Mouse (Mus musculus): ENCODE data around the gene Aspdh. TPM values are rescaled to one million over a fixed set of nuclear protein-coding genes. Genes with fewer than 3 reads are reported as not detected.
A peak's percentile ranks its signal among the peaks of the same experiment; 100 is the strongest.

Aspdh gene
- total and polyA plus RNA-seq, 2 experiments from 2014 or later: 3.1 to 15.5 TPM

- no peaks in the 10 kb centered on the region for H3K9me3 ChIP-seq (ENCODE audit: low read length)
- no peak overlapping the region for H3K9ac ChIP-seq (replicated peaks; ENCODE audit: low read length)
- no peak overlapping the region for H3K27ac ChIP-seq
- H3K4me3 ChIP-seq (ENCODE audit: low read length): no peak overlapping the region
- no peak overlapping the region for H3K4me2 ChIP-seq (ENCODE audit: low read depth, low read length)
- H3K27me3 ChIP-seq (ENCODE audit: insufficient read depth, low read length): no peaks in the 10 kb centered on the region
- DNase-seq (ENCODE audit: low spot score) (peak; percentile 86), ATAC-seq (peak; percentile 53)
- 13% methylated on average over 7 of the region's 7 CpGs for WGBS
- H3K4me1 ChIP-seq (ENCODE audit: insufficient read depth, low read length): peaks cover 25% of the 10 kb centered on the region; the same call in 1 of the 2 replicates
- TF ChIP-seq CTCF (IDR thresholded peaks at IDR 0.05; ENCODE audit: low read depth): no peak
- no peaks in the 10 kb centered on the region for H3K36me3 ChIP-seq (ENCODE audit: insufficient read depth, low read length)
Observed at GRCm38 (mm10) chr7:44433371-44433770, 31.8 kb upstream of the Aspdh start.

- no peaks in the 10 kb centered on the region for H3K9me3 ChIP-seq (ENCODE audit: low read length)
- peaks cover 25% of the 10 kb centered on the region; the same call in 1 of the 2 replicates for H3K4me1 ChIP-seq (ENCODE audit: insufficient read depth, low read length)
- no peaks in the 10 kb centered on the region for H3K36me3 ChIP-seq (ENCODE audit: insufficient read depth, low read length)
- ATAC-seq: no peak
- H3K4me3 ChIP-seq (ENCODE audit: low read length): no peak overlapping the region
- WGBS: 76% methylated on average over 9 of the region's 9 CpGs
- no peak for TF ChIP-seq CTCF (IDR thresholded peaks at IDR 0.05; ENCODE audit: low read depth)
- no peak overlapping the region for H3K4me2 ChIP-seq (ENCODE audit: low read depth, low read length)
- H3K27me3 ChIP-seq (ENCODE audit: insufficient read depth, low read length): no peaks in the 10 kb centered on the region
- H3K9ac ChIP-seq (replicated peaks; ENCODE audit: low read length): no peak overlapping the region
- DNase-seq (ENCODE audit: low spot score): no peak
- H3K27ac ChIP-seq: no peak overlapping the region
Observed at GRCm38 (mm10) chr7:44434089-44434488, 31.1 kb upstream of the Aspdh start.

- no peak for TF ChIP-seq CTCF (IDR thresholded peaks at IDR 0.05; ENCODE audit: low read depth)
- Histone ChIP-seq H3K27ac (no peak overlapping the region), H3K4me3 (ENCODE audit: low read length) (no peak overlapping the region), H3K36me3 (ENCODE audit: insufficient read depth, low read length) (no peaks in the 10 kb centered on the region), H3K9me3 (ENCODE audit: low read length) (no peaks in the 10 kb centered on the region), H3K27me3 (ENCODE audit: insufficient read depth, low read length) (no peaks in the 10 kb centered on the region), H3K4me1 (ENCODE audit: insufficient read depth, low read length) (peaks cover 14% of the 10 kb centered on the region; the same call in 1 of the 2 replicates), H3K4me2 (ENCODE audit: low read depth, low read length) (no peak overlapping the region), H3K9ac (replicated peaks; ENCODE audit: low read length) (no peak overlapping the region)
- whole genome bisulfite sequencing: 72% methylated on average over 5 of the region's 5 CpGs
- ATAC-seq (no peak), DNase-seq (ENCODE audit: low spot score) (no peak)
Observed at GRCm38 (mm10) chr7:44435796-44436195, 29.4 kb upstream of the Aspdh start.

GRCm38 (mm10) chr7:44436267-44436666, 28.9 kb upstream of the Aspdh start:
- ATAC-seq: no peak

GRCm38 (mm10) chr7:44437188-44437587, 28.0 kb upstream of the Aspdh start:
- no peak for DNase-seq (ENCODE audit: low spot score)
- Histone ChIP-seq H3K9ac (replicated peaks; ENCODE audit: low read length) (no peak overlapping the region), H3K4me2 (ENCODE audit: low read depth, low read length) (no peak overlapping the region), H3K36me3 (ENCODE audit: insufficient read depth, low read length) (no peaks in the 10 kb centered on the region), H3K4me3 (ENCODE audit: low read length) (no peak overlapping the region), H3K27me3 (ENCODE audit: insufficient read depth, low read length) (no peaks in the 10 kb centered on the region), H3K9me3 (ENCODE audit: low read length) (no peaks in the 10 kb centered on the region), H3K27ac (no peak overlapping the region), H3K4me1 (ENCODE audit: insufficient read depth, low read length) (peaks cover 8% of the 10 kb centered on the region)
- TF ChIP-seq CTCF (IDR thresholded peaks at IDR 0.05; ENCODE audit: low read depth): no peak
- ATAC-seq: no peak
- WGBS: 89% methylated on average over 1 of the region's 1 CpGs

More at GRCm38 (mm10) chr7:44436267-44436666, 28.9 kb upstream of the Aspdh start:
- H3K4me2 ChIP-seq (ENCODE audit: low read depth, low read length): no peak overlapping the region
- no peak overlapping the region for H3K27ac ChIP-seq
- no peaks in the 10 kb centered on the region for H3K27me3 ChIP-seq (ENCODE audit: insufficient read depth, low read length)
- H3K36me3 ChIP-seq (ENCODE audit: insufficient read depth, low read length): no peaks in the 10 kb centered on the region
- H3K4me1 ChIP-seq (ENCODE audit: insufficient read depth, low read length): peaks cover 14% of the 10 kb centered on the region
- no peak overlapping the region for H3K4me3 ChIP-seq (ENCODE audit: low read length)
- H3K9me3 ChIP-seq (ENCODE audit: low read length): no peaks in the 10 kb centered on the region
- DNase-seq (ENCODE audit: low spot score): peak; percentile 40
- WGBS: 13% methylated on average over 1 of the region's 1 CpGs
- peak; percentile 56 for TF ChIP-seq CTCF (IDR thresholded peaks at IDR 0.05; ENCODE audit: low read depth)
- no peak overlapping the region for H3K9ac ChIP-seq (replicated peaks; ENCODE audit: low read length)

- H3K9ac ChIP-seq (replicated peaks; ENCODE audit: low read length): no peak overlapping the region
- H3K4me1 ChIP-seq (ENCODE audit: insufficient read depth, low read length): peaks cover 5% of the 10 kb centered on the region; the same call in 1 of the 2 replicates
- no peak for TF ChIP-seq CTCF (IDR thresholded peaks at IDR 0.05; ENCODE audit: low read depth)
Observed at GRCm38 (mm10) chr7:44437933-44438332, 27.3 kb upstream of the Aspdh start.

GRCm38 (mm10) chr7:44439696-44440095, 25.5 kb upstream of the Aspdh start:
- no peak overlapping the region for H3K4me2 ChIP-seq (ENCODE audit: low read depth, low read length)
- no peaks in the 10 kb centered on the region for H3K9me3 ChIP-seq (ENCODE audit: low read length)
- H3K4me3 ChIP-seq (ENCODE audit: low read length): no peak overlapping the region
- H3K27me3 ChIP-seq (ENCODE audit: insufficient read depth, low read length): no peaks in the 10 kb centered on the region
- no peak for TF ChIP-seq CTCF (IDR thresholded peaks at IDR 0.05; ENCODE audit: low read depth)
- peaks cover 15% of the 10 kb centered on the region for H3K4me1 ChIP-seq (ENCODE audit: insufficient read depth, low read length)
- no peak for ATAC-seq
- DNase-seq (ENCODE audit: low spot score): no peak
- no peak overlapping the region; the same call in 1 of the 2 replicates for H3K9ac ChIP-seq (replicated peaks; ENCODE audit: low read length)
- H3K36me3 ChIP-seq (ENCODE audit: insufficient read depth, low read length): no peaks in the 10 kb centered on the region
- 0 out of 2 replicates have a peak overlapping the region, but pooled peaks have one; percentile 98 for H3K27ac ChIP-seq
- WGBS: 74% methylated on average over 2 of the region's 2 CpGs

More at GRCm38 (mm10) chr7:44437933-44438332, 27.3 kb upstream of the Aspdh start:
- ATAC-seq: no peak
- WGBS: 47% methylated on average over 8 of the region's 8 CpGs
- Histone ChIP-seq H3K4me2 (ENCODE audit: low read depth, low read length) (no peak overlapping the region), H3K27me3 (ENCODE audit: insufficient read depth, low read length) (no peaks in the 10 kb centered on the region), H3K27ac (no peak overlapping the region), H3K9me3 (ENCODE audit: low read length) (no peaks in the 10 kb centered on the region), H3K36me3 (ENCODE audit: insufficient read depth, low read length) (no peaks in the 10 kb centered on the region), H3K4me3 (ENCODE audit: low read length) (no peak overlapping the region)
- no peak for DNase-seq (ENCODE audit: low spot score)
